Mouse (Mus musculus) liver, postnatal 0 days (tissue): ENCODE measurements at regions not wholly inside any gene's neighbourhood (a gene's known extent, or its start where the extent isn't known, plus 50 kb on each side); places are given as distances from the start of the nearest gene placed in this dataset.

Experiments used
- CTCF ChIP-seq: sonication (generic); IDR thresholded peaks from 2 replicates; pipeline ENCODE4 v1.5.1; 2016; ENCODE audit warnings: antibody characterized with exemption, low read depth
- EP300 ChIP-seq: IDR thresholded peaks from 2 replicates; pipeline ENCODE4 v1.6.1; 2016; ENCODE audit warnings: antibody characterized with exemption, low read depth, mild to moderate bottlenecking

DNA sequence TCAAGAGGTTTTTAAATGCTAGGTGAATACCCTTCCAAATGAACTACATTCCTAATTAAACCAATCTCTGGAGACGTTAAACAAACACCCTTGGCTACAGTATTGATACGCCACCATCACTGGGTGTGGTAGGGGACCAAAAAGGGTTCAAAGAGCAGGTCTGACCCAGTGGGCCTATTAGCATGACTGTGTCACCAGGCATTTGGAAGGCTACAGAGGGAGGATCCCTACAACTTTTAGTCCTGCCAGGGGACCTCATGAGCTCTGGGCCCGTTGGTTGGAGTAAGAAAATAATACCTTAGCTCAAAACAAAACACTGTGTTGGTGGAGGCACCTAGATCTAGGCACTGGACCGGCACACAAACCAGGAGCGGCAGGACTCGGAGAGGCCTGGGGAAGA lies 506.4 kb downstream of the Zfp704 start:
- TF ChIP-seq CTCF (no peak), EP300 (no peak)
